Mouse (Mus musculus) olfactory bulb, adult 2 months (tissue): ENCODE results near the gene Rab42. TPM values are rescaled to one million over a fixed set of nuclear protein-coding genes. Genes with fewer than 3 reads are reported as not detected.

Source experiments
- H3K27ac ChIP-seq: fragments of 200-500 bp; 2 replicates; pipeline ENCODE4 v1.5.1; 2012; ENCODE audit warnings: low read depth, low read length; ENCODE audit not compliant: insufficient read depth
- H3K4me1 ChIP-seq: fragments of 200-500 bp; 2 replicates; pipeline ENCODE4 v1.6.1; 2012; ENCODE audit warnings: low read length; ENCODE audit not compliant: control insufficient read depth, insufficient read depth
- H3K4me3 ChIP-seq: fragments of 200-500 bp; 2 replicates; pipeline ENCODE4 v1.5.1; 2012; ENCODE audit warnings: mild to moderate bottlenecking, low read depth, low read length, moderate library complexity; ENCODE audit not compliant: insufficient read depth
- CTCF ChIP-seq: fragments of 200-500 bp; IDR thresholded peaks from 2 replicates; pipeline ENCODE4 v1.5.1; 2012; ENCODE audit warnings: low read depth, mild to moderate bottlenecking, low read length, moderate library complexity; ENCODE audit not compliant: insufficient read depth
- POLR2A ChIP-seq: fragments of 200-500 bp; IDR thresholded peaks from 2 replicates; pipeline ENCODE4 v1.6.1; 2012; ENCODE audit warnings: mild to moderate bottlenecking, low read depth, low read length, moderate library complexity; ENCODE audit not compliant: insufficient read depth
- WGBS: fragments of 180-500 bp; shearing (Covaris S2); methylation state at CpG from one replicate; pipeline ENCODE4 v1.1.7; 2018; 5-methylcytosine and 5-hydroxymethylcytosine counted together
- polyA plus RNA-seq: library from polyadenylated mRNA; stranded (reverse); fragments of >200 nt; gene quantifications from 2 replicates; pipeline ENCODE4 v1.2.4, GENCODE M21; 2012; ENCODE audit warnings: low replicate concordance; ENCODE audit not compliant: missing spikeins, insufficient read depth, insufficient read length

Rab42 gene
- polyA plus RNA-seq, 1 experiment = not detected

DNA sequence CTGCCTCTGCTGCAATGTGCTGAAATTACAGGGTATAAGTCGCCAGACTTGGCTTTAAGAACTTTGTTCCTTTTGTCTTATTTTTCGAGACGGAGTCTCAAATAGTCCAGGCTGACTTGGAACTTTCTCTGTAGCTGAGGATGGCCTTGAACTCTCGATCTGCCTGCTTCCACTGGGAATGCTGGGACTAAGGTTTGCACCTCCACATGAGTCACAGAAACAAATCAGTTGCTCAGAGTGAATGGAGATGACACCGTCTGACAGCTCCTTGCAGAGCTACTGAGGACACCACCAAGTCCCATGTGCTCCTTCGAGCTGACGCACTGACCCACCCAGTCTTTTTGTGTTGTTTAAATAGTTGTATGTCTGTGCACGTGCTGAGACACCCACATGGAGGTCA is 50.1 kb downstream of the Rab42 start:
- no peak overlapping the region for H3K27ac ChIP-seq
- WGBS = 81% methylated on average over 8 of the region's 8 CpGs
- TF ChIP-seq CTCF (no peak), POLR2A (no peak)
- H3K4me3 ChIP-seq = no peak overlapping the region
- H3K4me1 ChIP-seq = no peaks in the 10 kb centered on the region

Other genes with a start within 250 kb of the Rab42 start
- gene Gm10300, start 228.7 kb downstream of the Rab42 start, polyA plus RNA-seq = not detected in 2 replicates
- gene Epb41, start 228.1 kb downstream of the Rab42 start, polyA plus RNA-seq = 382 TPM in 1 of 2 replicates, not detected in the other
- not detected in 2 replicates for gene Oprd1, start 158.9 kb downstream of the Rab42 start, polyA plus RNA-seq
- not detected in 2 replicates for gene Ythdf2, start 91.1 kb downstream of the Rab42 start, polyA plus RNA-seq
- not detected in 2 replicates for gene Gmeb1, start 41.8 kb downstream of the Rab42 start, polyA plus RNA-seq
- gene Taf12, start 29.0 kb downstream of the Rab42 start, polyA plus RNA-seq = not detected in 2 replicates
- gene Trnau1ap, start 26.2 kb upstream of the Rab42 start, polyA plus RNA-seq = not detected in 2 replicates
- not detected in 2 replicates for gene Rcc1, start 50.2 kb upstream of the Rab42 start, polyA plus RNA-seq
- not detected in 2 replicates for gene Phactr4, start 119.1 kb upstream of the Rab42 start, polyA plus RNA-seq
- not detected in 2 replicates for gene Med18, start 160.5 kb upstream of the Rab42 start, polyA plus RNA-seq
- not detected in 2 replicates for gene Sesn2, start 207.1 kb upstream of the Rab42 start, polyA plus RNA-seq
- not detected in 2 replicates for gene Atpif1, start 230.3 kb upstream of the Rab42 start, polyA plus RNA-seq
- 577 TPM in 1 of 2 replicates, not detected in the other for gene Dnajc8, start 232.2 kb upstream of the Rab42 start, polyA plus RNA-seq